Mouse (Mus musculus) midbrain, embryonic 12.5 days (tissue): ENCODE data around the gene Lage3. TPM values are rescaled to one million over a fixed set of nuclear protein-coding genes. Genes with fewer than 3 reads are reported as not detected.

ENCODE experiments used
- ATAC-seq: fragments of 200-750 bp; cut with Nextera tagmentation; 2 replicates; pipeline ENCODE4 v1.8.0; 2017; ENCODE audit warnings: low read depth, moderate TSS enrichment, moderate library complexity; ENCODE audit not compliant: low FRiP score
- H3K27ac ChIP-seq: fragments of 300-500 bp; sonication (generic); replicated peaks from 2 replicates; pipeline ENCODE4 v1.5.1; 2016; ENCODE audit warnings: mild to moderate bottlenecking
- H3K27me3 ChIP-seq: fragments of 300-500 bp; sonication (generic); 2 replicates; pipeline ENCODE4 v1.6.1; 2016; ENCODE audit warnings: mild to moderate bottlenecking
- H3K36me3 ChIP-seq: fragments of 300-500 bp; sonication (generic); 2 replicates; pipeline ENCODE4 v1.6.1; 2016
- H3K4me1 ChIP-seq: fragments of 300-500 bp; sonication (generic); 2 replicates; pipeline ENCODE4 v1.6.1; 2016
- H3K4me2 ChIP-seq: fragments of 300-500 bp; sonication (generic); replicated peaks from 2 replicates; pipeline ENCODE4 v1.6.1; 2016; ENCODE audit warnings: mild to moderate bottlenecking, moderate library complexity
- H3K4me3 ChIP-seq: fragments of 300-500 bp; sonication (generic); 2 replicates; pipeline ENCODE4 v1.5.1; 2016; ENCODE audit warnings: mild to moderate bottlenecking
- H3K9ac ChIP-seq: fragments of 300-500 bp; sonication (generic); replicated peaks from 2 replicates; pipeline ENCODE4 v1.6.1; 2016; ENCODE audit warnings: mild to moderate bottlenecking, moderate library complexity
- H3K9me3 ChIP-seq: fragments of 300-500 bp; sonication (generic); 2 replicates; pipeline ENCODE4 v1.6.1; 2016; ENCODE audit warnings: mild to moderate bottlenecking
- WGBS: fragments of 180-500 bp; shearing (Covaris S2); methylation state at CpG from one replicate; pipeline ENCODE4 v1.1.7; 2016; 5-methylcytosine and 5-hydroxymethylcytosine counted together
- microRNA-seq: library from miRNA; unstranded; fragments of <30 nt; microRNA quantifications from one replicate; pipeline ENCODE4, GENCODE M21; 2017
- polyA plus RNA-seq: library from polyadenylated mRNA; unstranded; fragments of >200 nt; fragmentation: Nextera tagmentation; extraction: Ambion mirVana; gene quantifications from 2 replicates; pipeline ENCODE4 v1.2.1, GENCODE M21; 2016

Lage3 gene
- polyA plus RNA-seq, 1 experiment from 2014 or later, result 104 TPM

DNA sequence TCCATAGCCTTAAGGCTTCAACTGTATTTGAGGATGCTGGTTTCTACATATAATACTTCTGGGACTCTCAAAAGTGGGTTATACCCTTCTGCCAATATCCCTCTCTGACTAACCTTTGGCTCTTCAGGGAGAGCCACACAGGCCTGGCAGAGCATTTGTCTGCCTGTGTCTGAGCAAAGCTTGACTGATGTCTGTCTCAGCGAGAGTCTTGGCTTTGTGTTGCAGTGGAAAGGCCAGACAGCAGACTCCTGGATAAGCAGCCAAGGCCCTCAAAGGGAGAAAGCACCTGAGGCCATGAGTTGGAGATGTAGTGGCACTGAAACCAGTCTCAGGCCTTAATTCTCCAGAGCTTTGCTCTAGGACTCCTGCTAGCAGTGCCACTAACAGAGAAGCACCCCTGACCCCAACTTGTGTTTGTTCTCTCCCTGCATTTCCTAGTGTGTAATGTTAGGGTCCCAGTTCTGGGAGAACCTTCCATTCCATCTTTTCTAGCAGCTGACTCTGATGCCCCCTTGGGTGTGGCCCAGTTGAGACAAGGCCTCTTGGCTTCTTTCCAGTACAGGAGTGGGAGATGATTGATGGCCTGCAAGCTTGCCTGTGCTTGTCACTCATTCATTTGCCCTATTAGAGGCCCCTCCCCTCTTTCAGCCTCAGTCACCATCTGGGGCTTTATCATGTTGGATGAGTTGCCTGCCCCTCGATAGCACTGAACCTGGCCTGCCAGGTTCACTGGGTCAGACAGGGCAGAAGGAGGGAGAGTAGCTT is 23.1 kb downstream of the Lage3 start:
- ATAC-seq, result no peak
- Histone ChIP-seq H3K27ac (peak overlapping the region; percentile 22; the same call in 1 of the 2 replicates), H3K4me1 (peaks cover 12% of the 10 kb centered on the region), H3K4me2 (peak overlapping the region; percentile 61), H3K4me3 (peak overlapping the region; percentile 54), H3K27me3 (no peaks in the 10 kb centered on the region), H3K36me3 (peaks cover 29% of the 10 kb centered on the region), H3K9ac (peak overlapping the region; percentile 75; the same call in 1 of the 2 replicates), H3K9me3 (no peaks in the 10 kb centered on the region)
- 37% methylated on average over 2 of the region's 2 CpGs for WGBS

DNA sequence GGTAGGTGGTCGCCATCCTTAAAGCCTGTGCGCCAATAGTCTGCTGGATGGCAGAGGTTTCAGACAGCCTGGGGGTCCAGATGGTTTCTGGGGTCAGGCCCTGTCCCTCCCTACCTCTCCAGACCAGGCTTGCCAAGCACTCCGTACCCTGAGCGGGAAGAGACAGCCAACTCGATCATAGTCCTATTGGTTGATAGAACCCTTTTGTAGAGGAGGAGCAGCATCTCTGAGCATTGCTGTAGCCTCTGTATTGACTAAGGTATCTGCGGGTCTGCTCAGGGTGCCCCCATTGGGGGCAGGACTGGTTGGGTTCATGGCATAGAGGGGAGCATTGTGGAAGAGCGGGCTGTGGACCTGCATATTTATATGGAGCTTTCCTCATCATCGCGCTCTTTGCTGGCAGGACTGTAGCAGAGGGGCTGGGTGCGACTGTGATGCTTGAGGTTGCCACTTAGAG is 24.2 kb downstream of the Lage3 start:
- peak overlapping the region; percentile 54 for H3K4me3 ChIP-seq
- H3K9me3 ChIP-seq, result no peaks in the 10 kb centered on the region
- H3K36me3 ChIP-seq, result peaks cover 18% of the 10 kb centered on the region
- H3K4me2 ChIP-seq, result peak overlapping the region; percentile 61
- peaks cover 12% of the 10 kb centered on the region for H3K4me1 ChIP-seq
- H3K9ac ChIP-seq, result peak overlapping the region; percentile 75
- H3K27ac ChIP-seq, result peak overlapping the region; percentile 78
- H3K27me3 ChIP-seq, result no peaks in the 10 kb centered on the region
- 27% methylated on average over 10 of the region's 10 CpGs for WGBS
- peak; percentile 61 for ATAC-seq

DNA sequence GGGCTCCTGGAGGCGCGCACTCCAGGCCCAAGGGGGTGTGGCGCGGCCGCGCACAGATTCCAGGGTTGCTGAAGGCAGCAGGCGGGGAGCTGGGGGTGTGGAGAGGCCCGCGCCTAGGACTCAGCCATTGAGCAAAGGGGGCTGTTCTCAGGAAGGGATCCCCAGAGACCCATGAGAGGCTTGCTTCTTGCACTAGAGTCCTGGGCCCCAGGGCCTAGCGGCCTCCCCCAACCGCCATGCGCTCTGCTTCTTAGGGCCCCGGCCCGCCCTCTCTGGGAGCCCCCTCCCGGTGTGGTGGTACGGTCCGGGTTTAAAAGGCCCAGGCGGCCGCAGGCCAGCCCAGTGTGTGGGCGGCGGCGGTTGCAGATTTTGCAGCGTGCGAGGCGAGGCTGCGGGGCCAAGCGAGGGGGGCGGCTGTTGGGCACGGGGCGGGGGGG is 24.7 kb downstream of the Lage3 start, which contains the start of gene Plxna3:
Plxna3 (plus strand) TSS at position 342 of the 437 bp plus-strand sequence.
- WGBS, result 17% methylated on average over 24 of the region's 30 CpGs
- Histone ChIP-seq H3K36me3 (peaks cover 14% of the 10 kb centered on the region), H3K9ac (peak within 1 kb of the TSS; percentile 75), H3K9me3 (no peaks in the 10 kb centered on the region), H3K4me3 (peak within 1 kb of the TSS; percentile 54), H3K27ac (peak within 1 kb of the TSS; percentile 78), H3K4me2 (peak within 1 kb of the TSS; percentile 61), H3K27me3 (no peaks in the 10 kb centered on the region), H3K4me1 (peaks cover 12% of the 10 kb centered on the region)
- ATAC-seq, result peak; percentile 92

DNA sequence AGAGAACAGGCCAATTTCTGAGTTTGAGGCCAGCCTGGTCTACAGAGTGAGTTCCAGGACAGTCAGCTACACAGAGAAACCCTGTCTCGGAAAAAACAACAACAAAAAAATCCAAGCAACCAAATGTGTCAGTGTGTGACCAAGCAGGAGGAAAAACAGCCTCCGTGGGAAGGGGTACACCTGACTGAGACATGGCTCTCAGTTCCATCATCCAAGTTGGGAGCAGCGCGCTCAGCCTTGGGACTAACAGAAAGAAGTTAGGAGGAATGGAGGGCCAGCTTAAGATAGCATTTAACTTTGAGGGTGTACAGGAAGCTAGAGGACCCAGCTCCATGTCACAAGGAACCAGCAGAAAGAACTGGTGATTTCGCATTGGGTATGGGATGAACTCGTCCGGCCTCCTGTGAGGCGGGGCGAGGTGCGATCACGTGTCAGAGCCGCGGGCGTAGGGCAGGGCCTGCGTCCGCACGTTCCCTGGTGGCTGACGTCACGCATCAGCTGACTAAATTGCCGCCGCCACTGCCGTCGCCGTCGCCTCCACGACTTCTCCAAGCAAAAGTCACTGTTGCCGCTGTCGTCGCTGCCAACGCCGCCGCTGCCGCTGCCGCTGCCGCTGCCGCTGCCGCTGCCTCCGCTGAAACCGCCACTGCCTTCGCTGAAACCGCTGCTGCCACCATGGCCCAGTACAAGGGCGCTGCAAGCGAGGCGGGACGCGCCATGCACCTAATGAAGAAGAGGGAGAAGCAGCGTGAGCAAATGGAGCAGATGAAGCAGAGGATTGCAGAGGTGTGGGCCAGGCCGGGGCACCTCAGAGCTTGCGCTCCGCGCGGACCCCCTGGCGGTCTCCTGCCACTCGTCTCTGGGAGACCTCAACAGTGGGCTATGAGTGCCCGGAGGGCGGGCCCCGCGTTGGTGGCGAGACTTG is 40.6 kb downstream of the Lage3 start, which contains the start of gene Fam50a:
Fam50a (plus strand) TSS at position 494 of the 925 bp plus-strand sequence.
- Histone ChIP-seq H3K36me3 (peaks cover 39% of the 10 kb centered on the region), H3K9me3 (no peaks in the 10 kb centered on the region), H3K4me3 (peak within 1 kb of the TSS; percentile 56), H3K4me1 (peaks cover 3% of the 10 kb centered on the region), H3K9ac (peak within 1 kb of the TSS; percentile 81), H3K27ac (peak within 1 kb of the TSS; percentile 85), H3K4me2 (peak within 1 kb of the TSS; percentile 77), H3K27me3 (no peaks in the 10 kb centered on the region)
- ATAC-seq, result peak; percentile 94
- 22% methylated on average over 59 of the region's 59 CpGs for WGBS

DNA sequence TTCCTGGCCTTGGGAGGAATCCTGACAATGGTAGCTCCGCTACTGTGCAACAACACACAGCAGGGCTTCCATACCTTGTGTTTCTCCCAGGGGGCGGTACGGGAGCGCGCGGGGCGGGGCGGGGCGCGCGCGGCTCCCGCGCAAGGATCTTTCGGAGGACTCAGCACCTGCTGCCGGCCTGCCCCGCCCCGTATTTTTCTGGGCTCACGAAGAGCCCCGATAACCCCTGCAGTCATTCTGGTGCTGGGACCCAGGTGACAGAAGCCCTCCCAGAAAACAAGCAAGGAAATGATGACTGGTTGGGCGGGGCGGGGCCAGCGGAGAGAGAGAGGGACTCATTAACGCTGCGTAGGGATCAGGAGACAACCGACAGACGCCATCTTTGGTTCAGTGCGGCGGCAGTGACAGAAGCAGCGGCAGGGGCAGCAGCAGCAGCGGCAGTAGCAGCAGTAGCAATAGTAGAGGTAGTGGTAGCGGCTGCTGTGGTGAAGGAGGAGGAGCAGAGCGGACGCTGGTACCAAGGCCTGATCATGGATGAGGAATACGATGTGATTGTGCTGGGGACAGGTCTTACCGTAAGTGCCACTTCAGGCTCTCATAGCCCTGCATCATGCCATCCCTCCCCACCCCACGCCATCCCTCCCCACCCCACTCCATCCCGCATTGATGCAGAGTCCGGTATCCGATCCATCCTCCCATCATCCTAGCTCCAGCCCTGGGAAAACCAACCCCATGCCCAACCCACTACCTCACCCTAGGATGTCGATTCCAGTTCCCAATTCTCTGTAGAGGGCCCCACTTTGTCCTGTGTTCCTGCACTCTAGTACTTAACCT is 48.3 kb downstream of the Lage3 start, which contains the start of gene Gdi1:
Gdi1 (plus strand) TSS at position 132 of the 834 bp plus-strand sequence.
- H3K9ac ChIP-seq, result peak within 1 kb of the TSS; percentile 84
- no peaks in the 10 kb centered on the region for H3K27me3 ChIP-seq
- ATAC-seq, result peak; percentile 79
- H3K4me1 ChIP-seq, result peaks cover 9% of the 10 kb centered on the region
- 25% methylated on average over 41 of the region's 41 CpGs for WGBS
- no peaks in the 10 kb centered on the region for H3K9me3 ChIP-seq
- peak within 1 kb of the TSS; percentile 60 for H3K4me3 ChIP-seq
- H3K4me2 ChIP-seq, result peak within 1 kb of the TSS; percentile 70
- peak within 1 kb of the TSS; percentile 91 for H3K27ac ChIP-seq
- peaks cover 65% of the 10 kb centered on the region for H3K36me3 ChIP-seq

Small RNA genes lying within 50 kb of the gene (microRNA-seq; reads per million reads assigned to microRNA genes)
- 1.2 reads per million for gene Mir7092

Other genes starting within 250 kb of the Lage3 start
- gene Opn1mw, start 226.2 kb downstream of the Lage3 start, polyA plus RNA-seq, result not detected in 2 replicates
- gene Mecp2, start 218.3 kb downstream of the Lage3 start, polyA plus RNA-seq, result 17.8 and 19.7 TPM in 2 replicates
- gene Tex28, start 185.8 kb downstream of the Lage3 start, polyA plus RNA-seq, result not detected in 2 replicates
- 0.06 and 0.09 TPM in 2 replicates for gene Tktl1, start 176.4 kb downstream of the Lage3 start, polyA plus RNA-seq
- 210 and 233 TPM in 2 replicates for gene Flna, start 103.8 kb downstream of the Lage3 start, polyA plus RNA-seq
- 15.4 and 18.9 TPM in 2 replicates for gene Emd, start 98.9 kb downstream of the Lage3 start, polyA plus RNA-seq
- gene Rpl10, start 82.8 kb downstream of the Lage3 start, polyA plus RNA-seq, result 521 and 544 TPM in 2 replicates
- 88.4 and 92.9 TPM in 2 replicates for gene Taz, start 71.7 kb downstream of the Lage3 start, polyA plus RNA-seq
- gene Dnase1l1, start 71.3 kb downstream of the Lage3 start, polyA plus RNA-seq, result 4.6 and 5.3 TPM in 2 replicates
- gene Atp6ap1, start 56.5 kb downstream of the Lage3 start, polyA plus RNA-seq, result 118 and 119 TPM in 2 replicates
- gene Gdi1, start 48.6 kb downstream of the Lage3 start, polyA plus RNA-seq, result 616 and 685 TPM in 2 replicates
- gene Fam50a, start 40.6 kb downstream of the Lage3 start, polyA plus RNA-seq, result 63.2 and 63.4 TPM in 2 replicates
- gene Plxna3, start 24.6 kb downstream of the Lage3 start, polyA plus RNA-seq, result 51.3 and 55.4 TPM in 2 replicates
- gene Ubl4a, start 19.6 kb upstream of the Lage3 start, polyA plus RNA-seq, result 61.1 and 68.2 TPM in 2 replicates
- gene Slc10a3, start 19.7 kb upstream of the Lage3 start, polyA plus RNA-seq, result 8.8 and 9.0 TPM in 2 replicates
- gene Fam3a, start 39.7 kb upstream of the Lage3 start, polyA plus RNA-seq, result 30.5 and 33.2 TPM in 2 replicates
- 23.2 and 24.4 TPM in 2 replicates for gene Ikbkg, start 39.7 kb upstream of the Lage3 start, polyA plus RNA-seq
- gene G6pdx, start 75.6 kb upstream of the Lage3 start, polyA plus RNA-seq, result 53.6 and 54.1 TPM in 2 replicates
- not detected in 2 replicates for gene Gm6880, start 127.8 kb upstream of the Lage3 start, polyA plus RNA-seq
- not detected in 2 replicates for gene Olfr1326-ps1, start 221.3 kb upstream of the Lage3 start, polyA plus RNA-seq
- gene Olfr1325, start 239.1 kb upstream of the Lage3 start, polyA plus RNA-seq, result not detected in 2 replicates